Mouse (Mus musculus): ENCODE data around the gene Dbi. TPM values are rescaled to one million over a fixed set of nuclear protein-coding genes. Genes with fewer than 3 reads are reported as not detected.

The Dbi gene
- total RNA-seq, 2 experiments from 2014 or later: 195 to 222 TPM

- intact Hi-C loops (cut with DNase I; ENCODE audit: low total_unique reads): no loop called here
- no peak for DNase-seq
Measured at GRCm38 (mm10) chr1:120064036-120064682, 56.7 kb downstream of the Dbi start.

Other genes starting within 250 kb of the Dbi start
- 1 to 10 TPM; 4.0 to 5.3 TPM for gene Tmem177, start 207.9 kb downstream of the Dbi start, total RNA-seq (2021)
- gene Cfap221, start 123.8 kb downstream of the Dbi start, total RNA-seq (2021): not detected
- 1 to 10 TPM; 2.0 to 2.3 TPM for gene Sctr, start 114.2 kb downstream of the Dbi start, total RNA-seq (2021)
- gene Tmem37, start 47.0 kb downstream of the Dbi start, total RNA-seq (2021): 1 to 10 TPM; 7.7 to 9.2 TPM
- 1 to 10 TPM; 4.1 to 5.4 TPM for gene 3110009E18Rik, start 109 bp upstream of the Dbi start, total RNA-seq (2021)
- 10 to 100 TPM; 24.0 to 34.6 TPM for gene Steap3, start 151.6 kb upstream of the Dbi start, total RNA-seq (2021)
- gene C1ql2, start 219.5 kb upstream of the Dbi start, total RNA-seq (2021): not detected

Measured in gastrocnemius, postnatal 14 days (tissue).